Mouse (Mus musculus): Measurements from ENCODE around the gene Vamp5. TPM values are rescaled to one million over a fixed set of nuclear protein-coding genes. Genes with fewer than 3 reads are reported as not detected.

The Vamp5 gene
- total and polyA plus RNA-seq, 3 experiments, result 0.50 to 2.5 (median 0.90) TPM

GRCm38 (mm10) chr6:72414076-72414756 lies 33.9 kb upstream of the Vamp5 start, which contains the start of gene Ggcx (continued):
- TF ChIP-seq POLR2AphosphoS2 (IDR thresholded peaks at IDR 0.05; ENCODE audit: low read depth, low read length) (peak; percentile 63; the same call in 1 of the 2 replicates), USF1 (IDR thresholded peaks at IDR 0.05; ENCODE audit: low read depth, low read length) (no peak), GABPA (IDR thresholded peaks at IDR 0.05; ENCODE audit: insufficient replicate concordance, low read depth, low read length) (no peak), KAT2A (IDR thresholded peaks at IDR 0.05; ENCODE audit: insufficient replicate concordance, low read length) (peak; percentile 54; the same call in 1 of the 2 replicates), HCFC1 (IDR thresholded peaks at IDR 0.05; ENCODE audit: low read depth, low read length) (peak; percentile 80), CTCF (conservative IDR thresholded peaks at IDR 0.05 in 1 of 2, IDR thresholded peaks at IDR 0.05 in 1 of 2; ENCODE audit: low read depth in 2 of 2, low read length in 2 of 2) (no peak), TCF12 (IDR thresholded peaks at IDR 0.05; ENCODE audit: low read depth, low read length) (peak; percentile 45), ZMIZ1 (IDR thresholded peaks at IDR 0.05; ENCODE audit: low read depth, low read length) (peak; percentile 59), ETS1 (conservative IDR thresholded peaks at IDR 0.05; ENCODE audit: low read depth, low read length) (no peak)

- no peaks in the 10 kb centered on the region for H3K27me3 ChIP-seq (replicated peaks)
- dilution Hi-C loops (cut with MboI; ENCODE audit: extremely low pct_ligation_motif_present, extremely low pct_unique_long_range_greater_than_20kb, low sequenced_read_pairs), result no loop called here
- no peak for DNase-seq (ENCODE audit: extremely low read depth)
- H3K27ac ChIP-seq (ENCODE audit: insufficient read depth, low read depth), result no peak overlapping the region
- no peak for TF ChIP-seq ELF1 (IDR thresholded peaks at IDR 0.05; ENCODE audit: low read depth, low read length)
- no peak for TF ChIP-seq SIN3A (IDR thresholded peaks at IDR 0.05; ENCODE audit: low read length)
- no peak for TF ChIP-seq ZC3H11A (IDR thresholded peaks at IDR 0.05; ENCODE audit: low read depth, low read length)
- no peak for TF ChIP-seq RCOR1 (conservative IDR thresholded peaks at IDR 0.05; ENCODE audit: low read depth, low read length)
- TF ChIP-seq IRF4 (IDR thresholded peaks at IDR 0.05; ENCODE audit: low read depth, low read length), result no peak
- TF ChIP-seq POLR2AphosphoS2 (IDR thresholded peaks at IDR 0.05; ENCODE audit: low read depth, low read length), result no peak
- H3K4me1 ChIP-seq (ENCODE audit: control insufficient read depth in 1 of 2, insufficient read depth in 2 of 2), result peaks cover 4 to 22% of the 10 kb centered on the region in 2 experiments; a peak in 3 of 4 replicates
- H3K9me3 ChIP-seq (replicated peaks; ENCODE audit: low read length), result no peaks in the 10 kb centered on the region
- no peaks in the 10 kb centered on the region; the same call in 1 of the 2 replicates for H3K79me2 ChIP-seq (replicated peaks; ENCODE audit: control insufficient read depth, extremely low read depth, insufficient read depth, poor library complexity, severe bottlenecking)
- no peak overlapping the region for H3K9ac ChIP-seq (ENCODE audit: insufficient read depth, low read depth)
- no peak overlapping the region for H3K4me3 ChIP-seq (replicated peaks in 1 of 3; ENCODE audit: low read depth in 2 of 3, low read length in 2 of 3, poor library complexity in 1 of 3)
- in situ Hi-C loops (cut with MboI; ENCODE audit: low pct_ligation_motif_present, low pct_unique_long_range_greater_than_20kb, low sequenced_read_pairs), result loop anchor here (25.0 kb wide), 1 partner anchor 427 kb away; no protein-coding TSS in a partner anchor
- no peak overlapping the region for H3K4me2 ChIP-seq (ENCODE audit: insufficient read depth, low read depth, poor library complexity, severe bottlenecking)
- H3K36me3 ChIP-seq (replicated peaks in 1 of 2; ENCODE audit: control insufficient read depth in 1 of 2, insufficient read depth in 1 of 2, low read length in 1 of 2), result no peaks in the 10 kb centered on the region
Measured at GRCm38 (mm10) chr6:72410518-72410917, 30.2 kb upstream of the Vamp5 start.

GRCm38 (mm10) chr6:72410003-72410402 lies 29.7 kb upstream of the Vamp5 start:
- no peak overlapping the region for H3K9ac ChIP-seq (ENCODE audit: insufficient read depth, low read depth)
- no peaks in the 10 kb centered on the region for H3K9me3 ChIP-seq (replicated peaks; ENCODE audit: low read length)
- dilution Hi-C loops (cut with MboI; ENCODE audit: extremely low pct_ligation_motif_present, extremely low pct_unique_long_range_greater_than_20kb, low sequenced_read_pairs) (no loop called here), in situ Hi-C loops (cut with MboI; ENCODE audit: low pct_ligation_motif_present, low pct_unique_long_range_greater_than_20kb, low sequenced_read_pairs) (loop anchor here (25.0 kb wide), 1 partner anchor 427 kb away; no protein-coding TSS in a partner anchor)
- no peak overlapping the region for H3K27ac ChIP-seq (ENCODE audit: insufficient read depth, low read depth)
- no peak for TF ChIP-seq GABPA (IDR thresholded peaks at IDR 0.05; ENCODE audit: insufficient replicate concordance, low read depth, low read length)
- TF ChIP-seq RAD21 (IDR thresholded peaks at IDR 0.05; ENCODE audit: low read depth, low read length), result peak; percentile 1; the same call in 1 of the 2 replicates
- TF ChIP-seq CTCF (conservative IDR thresholded peaks at IDR 0.05 in 1 of 2, IDR thresholded peaks at IDR 0.05 in 1 of 2; ENCODE audit: low read depth in 2 of 2, low read length in 2 of 2), result peak in 1 of 2 experiments; percentile 46; a peak in 2 of 4 replicates
- H3K27me3 ChIP-seq (replicated peaks), result no peaks in the 10 kb centered on the region
- no peak for DNase-seq (ENCODE audit: extremely low read depth)
- no peak overlapping the region for H3K4me3 ChIP-seq (replicated peaks in 1 of 3; ENCODE audit: low read depth in 2 of 3, low read length in 2 of 3, poor library complexity in 1 of 3)
- H3K4me2 ChIP-seq (ENCODE audit: insufficient read depth, low read depth, poor library complexity, severe bottlenecking), result no peak overlapping the region
- H3K4me1 ChIP-seq (ENCODE audit: control insufficient read depth in 1 of 2, insufficient read depth in 2 of 2), result peaks cover 4 to 18% of the 10 kb centered on the region in 2 experiments
- no peaks in the 10 kb centered on the region for H3K36me3 ChIP-seq (replicated peaks in 1 of 2; ENCODE audit: control insufficient read depth in 1 of 2, insufficient read depth in 1 of 2, low read length in 1 of 2)
- H3K79me2 ChIP-seq (replicated peaks; ENCODE audit: control insufficient read depth, extremely low read depth, insufficient read depth, poor library complexity, severe bottlenecking), result no peaks in the 10 kb centered on the region; the same call in 1 of the 2 replicates
